Mouse (Mus musculus): ENCODE results near the gene Lrrc3b.

The Lrrc3b gene

DNA sequence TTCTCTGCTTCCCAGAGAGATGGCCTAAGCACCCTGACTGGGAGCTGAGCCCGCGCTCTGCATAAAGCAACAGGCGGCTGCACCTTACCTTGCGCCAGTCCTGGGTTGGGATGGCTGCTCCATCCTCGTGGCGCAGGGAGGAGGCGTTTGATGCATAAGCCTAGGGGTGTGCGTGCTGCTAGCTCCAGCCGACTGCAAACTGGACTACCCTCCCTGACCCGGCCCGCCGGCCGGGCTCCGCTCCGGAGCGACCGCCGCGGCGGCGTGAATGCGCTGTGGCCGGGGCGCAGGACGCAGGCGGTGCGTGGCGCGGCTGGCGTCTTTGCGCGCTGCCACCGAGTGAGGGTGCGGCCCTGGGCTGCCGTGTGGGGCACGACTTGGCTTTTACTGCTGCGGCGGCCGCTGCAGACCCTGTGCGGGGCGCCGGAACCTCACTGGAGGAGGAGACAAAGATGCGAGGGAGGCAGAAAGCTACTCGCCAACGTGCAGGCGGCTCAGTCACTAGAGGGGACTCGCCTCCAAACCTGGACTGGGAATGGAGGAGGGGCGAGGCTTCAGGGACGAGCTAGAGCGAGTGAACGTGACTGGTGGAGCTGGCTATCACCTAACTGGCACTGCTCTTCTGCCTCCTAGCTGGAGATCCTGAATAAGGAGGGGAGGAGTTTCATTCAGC is at the start of gene Lrrc3b:
Lrrc3b (minus strand) TSS at position 503 of the 673 bp plus-strand sequence.
- no peak for DNase-seq (ENCODE audit: low read depth, low spot score)
- Histone ChIP-seq H3K27me3 (ENCODE audit: control insufficient read depth, insufficient read depth, low read length, poor library complexity, severe bottlenecking) (no peaks in the 10 kb centered on the region), H3K36me3 (ENCODE audit: control insufficient read depth, insufficient read depth, low read length, poor library complexity, severe bottlenecking) (no peaks in the 10 kb centered on the region)

DNA sequence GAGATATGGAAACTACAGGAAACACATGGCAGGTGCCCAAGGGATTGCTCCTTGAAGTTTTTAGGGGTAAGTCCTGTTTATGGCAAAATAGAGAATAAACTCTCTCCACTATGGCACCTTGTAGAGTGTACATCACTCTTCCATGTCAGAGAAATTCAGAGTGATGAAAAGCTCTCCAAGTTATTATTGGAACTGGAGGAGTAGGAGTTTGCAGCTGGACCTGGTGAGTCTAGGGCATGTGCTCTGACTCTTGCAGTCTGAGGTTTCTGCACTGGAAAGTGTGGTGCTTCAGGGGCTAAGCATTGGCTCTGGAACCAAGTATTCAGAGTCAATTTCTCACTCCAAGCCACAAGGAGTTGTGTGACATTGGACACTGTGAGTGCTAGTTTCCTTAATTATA is 38.9 kb upstream of the Lrrc3b start:
- DNase-seq (ENCODE audit: low read depth, low spot score): no peak
- H3K27me3 ChIP-seq (ENCODE audit: control insufficient read depth, insufficient read depth, low read length, poor library complexity, severe bottlenecking): no peaks in the 10 kb centered on the region
- H3K36me3 ChIP-seq (ENCODE audit: control insufficient read depth, insufficient read depth, low read length, poor library complexity, severe bottlenecking): no peaks in the 10 kb centered on the region

DNA sequence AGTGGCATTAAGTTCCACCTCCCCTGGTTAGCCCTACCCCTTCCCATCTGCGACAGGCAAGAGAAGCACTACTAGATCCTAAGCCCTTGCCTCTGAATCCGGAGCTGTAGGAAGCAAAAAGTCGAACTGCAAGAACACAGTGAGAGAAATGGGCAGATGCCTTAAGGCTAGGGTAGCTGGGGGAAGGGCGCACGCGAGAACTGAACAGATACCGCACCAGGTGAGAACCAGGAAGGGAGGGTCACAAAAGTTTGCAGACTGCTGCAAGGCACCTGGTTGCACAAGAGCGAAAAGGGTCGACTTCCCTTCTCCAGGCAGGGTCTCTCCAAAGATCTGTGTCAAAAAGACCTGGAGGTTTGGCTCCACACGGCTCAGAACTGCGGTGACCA is 697 bp downstream of the Lrrc3b start:
- DNase-seq (ENCODE audit: low read depth, low spot score): no peak
- Histone ChIP-seq H3K36me3 (ENCODE audit: control insufficient read depth, insufficient read depth, low read length, poor library complexity, severe bottlenecking) (no peaks in the 10 kb centered on the region), H3K27me3 (ENCODE audit: control insufficient read depth, insufficient read depth, low read length, poor library complexity, severe bottlenecking) (no peaks in the 10 kb centered on the region)

DNA sequence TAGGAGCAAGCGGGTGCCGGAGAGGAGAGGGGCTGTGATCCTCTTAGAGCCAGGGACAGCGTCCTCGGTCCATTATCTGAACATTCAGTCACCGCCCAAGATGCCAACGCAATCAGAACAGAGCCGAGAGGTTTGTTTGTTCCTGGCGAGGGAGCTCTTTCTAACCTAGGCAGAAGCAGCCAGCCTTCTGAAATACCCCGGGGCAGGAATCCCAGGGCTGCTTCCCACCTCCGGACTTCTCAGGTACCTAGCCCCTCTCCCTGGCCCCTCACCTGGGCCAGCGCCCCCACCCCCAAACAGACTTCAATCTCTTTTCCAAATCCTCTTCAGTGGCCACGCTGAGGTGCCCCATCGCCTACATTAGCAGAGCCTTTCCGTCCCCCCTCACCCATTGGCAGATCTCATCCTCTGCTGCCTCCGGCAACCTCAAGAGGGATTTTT is 1.3 kb downstream of the Lrrc3b start:
- DNase-seq (ENCODE audit: low read depth, low spot score): no peak
- Histone ChIP-seq H3K27me3 (ENCODE audit: control insufficient read depth, insufficient read depth, low read length, poor library complexity, severe bottlenecking) (no peaks in the 10 kb centered on the region), H3K36me3 (ENCODE audit: control insufficient read depth, insufficient read depth, low read length, poor library complexity, severe bottlenecking) (no peaks in the 10 kb centered on the region)

DNA sequence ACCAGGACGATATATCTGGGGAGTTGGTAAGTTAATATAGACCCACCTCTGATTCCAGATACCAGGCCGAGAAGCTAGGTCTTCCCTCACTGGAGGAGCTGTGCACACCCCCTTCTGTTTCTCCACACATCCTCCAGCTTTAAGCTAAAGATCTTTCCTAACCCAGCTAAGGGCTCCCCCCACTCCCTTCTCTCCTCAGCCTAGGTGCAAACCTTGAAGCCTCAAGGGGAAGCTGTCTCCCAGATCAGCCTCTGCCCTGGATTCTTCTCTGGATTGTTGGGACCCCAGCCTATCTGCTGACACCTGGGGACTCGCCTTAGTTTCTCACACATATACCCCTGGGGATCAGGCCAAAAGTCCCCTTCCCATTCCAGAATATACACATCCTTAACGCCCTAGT is 1.7 kb downstream of the Lrrc3b start:
- H3K36me3 ChIP-seq (ENCODE audit: control insufficient read depth, insufficient read depth, low read length, poor library complexity, severe bottlenecking): no peaks in the 10 kb centered on the region
- no peaks in the 10 kb centered on the region for H3K27me3 ChIP-seq (ENCODE audit: control insufficient read depth, insufficient read depth, low read length, poor library complexity, severe bottlenecking)
- no peak for DNase-seq (ENCODE audit: low read depth, low spot score)

DNA sequence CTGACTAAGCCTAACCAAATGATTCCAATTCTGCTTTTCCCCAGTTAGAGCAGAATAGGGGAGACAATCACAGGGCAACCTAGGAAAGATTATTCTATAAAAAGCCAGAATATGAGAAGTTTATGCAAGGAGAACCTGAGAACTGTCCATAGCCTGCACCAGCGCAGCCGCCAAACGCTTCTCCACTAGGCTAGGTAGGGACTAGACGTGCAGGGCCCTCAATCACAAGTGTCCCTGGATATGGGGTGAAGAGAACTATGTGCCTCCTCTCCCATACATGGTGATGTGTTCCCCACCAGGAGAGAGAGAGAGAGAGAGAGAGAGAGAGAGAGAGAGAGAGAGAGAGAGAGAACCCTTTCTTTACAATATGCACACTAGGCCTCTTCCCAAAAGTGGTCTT is 2.2 kb downstream of the Lrrc3b start:
- Histone ChIP-seq H3K36me3 (ENCODE audit: control insufficient read depth, insufficient read depth, low read length, poor library complexity, severe bottlenecking) (no peaks in the 10 kb centered on the region), H3K27me3 (ENCODE audit: control insufficient read depth, insufficient read depth, low read length, poor library complexity, severe bottlenecking) (no peaks in the 10 kb centered on the region)
- no peak for DNase-seq (ENCODE audit: low read depth, low spot score)

DNA sequence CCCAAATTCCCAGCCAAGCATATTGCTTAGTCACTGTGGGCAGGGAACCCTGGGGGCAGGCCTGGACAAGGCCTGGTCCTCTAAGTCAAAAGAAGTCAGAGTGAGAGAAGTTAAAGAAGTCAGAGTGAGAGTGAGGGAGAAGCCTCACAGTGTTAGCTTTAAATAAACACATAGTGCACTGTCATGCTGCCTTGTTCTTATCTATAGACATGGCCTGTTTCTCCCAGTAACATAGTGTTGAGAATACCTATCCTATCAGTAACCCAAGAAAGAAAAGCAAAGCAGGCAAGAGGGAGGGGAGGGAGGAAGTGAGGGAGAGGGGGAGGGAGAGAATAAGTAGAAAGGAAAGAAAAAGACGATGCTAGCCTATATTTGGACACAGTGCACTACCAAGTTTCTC is 6.4 kb downstream of the Lrrc3b start:
- no peaks in the 10 kb centered on the region for H3K36me3 ChIP-seq (ENCODE audit: control insufficient read depth, insufficient read depth, low read length, poor library complexity, severe bottlenecking)
- no peaks in the 10 kb centered on the region for H3K27me3 ChIP-seq (ENCODE audit: control insufficient read depth, insufficient read depth, low read length, poor library complexity, severe bottlenecking)
- DNase-seq (ENCODE audit: low read depth, low spot score): no peak

DNA sequence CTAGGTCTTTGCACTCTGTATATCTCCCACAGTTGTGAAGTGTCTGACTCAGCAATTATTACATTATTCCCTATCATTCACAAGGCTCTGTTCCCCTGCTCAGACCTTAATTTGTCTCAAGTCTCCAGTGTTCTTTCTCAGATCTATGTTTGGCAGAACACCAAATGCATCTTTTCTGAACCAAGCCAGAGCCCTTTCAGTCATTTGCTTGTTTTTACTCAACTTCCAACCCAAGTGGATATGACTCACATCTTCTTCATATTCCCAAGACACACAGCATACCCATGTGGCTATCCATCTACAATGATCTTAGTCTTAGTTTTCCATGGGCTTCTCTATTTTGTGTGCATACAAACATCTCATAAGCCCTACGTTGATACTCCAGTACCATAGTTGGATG is 17.2 kb downstream of the Lrrc3b start:
- Histone ChIP-seq H3K36me3 (ENCODE audit: control insufficient read depth, insufficient read depth, low read length, poor library complexity, severe bottlenecking) (no peaks in the 10 kb centered on the region), H3K27me3 (ENCODE audit: control insufficient read depth, insufficient read depth, low read length, poor library complexity, severe bottlenecking) (no peaks in the 10 kb centered on the region)
- no peak for DNase-seq (ENCODE audit: low read depth, low spot score)

DNA sequence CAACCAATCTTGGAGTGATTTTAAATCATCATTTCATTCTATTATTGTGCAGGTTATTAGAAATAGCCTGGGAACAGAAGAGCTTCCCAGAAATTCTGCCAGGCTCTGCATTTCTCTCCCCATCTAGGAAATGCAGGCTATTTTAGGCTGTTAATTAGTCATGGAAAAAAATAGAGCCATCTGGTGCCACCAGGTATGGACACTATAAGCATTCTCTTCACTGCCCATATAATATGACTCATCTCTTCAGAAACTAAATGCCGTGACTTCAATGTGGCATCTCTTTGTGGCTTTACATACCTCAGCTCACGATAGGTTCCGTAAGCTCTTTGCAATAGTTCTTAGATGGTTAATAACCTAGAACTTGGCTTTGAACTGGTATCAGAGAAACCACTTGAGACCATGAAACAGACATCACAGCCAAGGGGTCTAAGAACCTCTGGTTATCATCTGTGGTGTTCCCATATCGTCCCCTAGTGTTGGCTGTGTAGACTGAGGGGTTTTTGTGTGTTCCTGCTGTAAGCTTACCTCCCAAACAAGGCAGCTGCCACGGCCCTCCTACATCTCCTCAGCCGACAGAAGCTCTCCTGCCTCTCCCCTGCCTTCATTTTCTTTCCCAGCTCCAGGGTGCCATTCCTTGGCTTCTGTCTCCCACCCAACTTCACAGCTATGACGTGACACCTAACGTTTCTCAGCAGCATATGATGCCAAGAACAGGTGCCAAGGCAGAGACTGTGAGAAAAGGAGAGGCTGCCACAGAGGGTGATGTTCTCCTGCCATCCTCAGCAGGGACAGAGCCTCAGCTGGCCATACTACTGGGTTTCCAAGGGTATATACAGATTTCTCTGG is 27.9 kb downstream of the Lrrc3b start:
- no peaks in the 10 kb centered on the region for H3K36me3 ChIP-seq (ENCODE audit: control insufficient read depth, insufficient read depth, low read length, poor library complexity, severe bottlenecking)
- no peaks in the 10 kb centered on the region; the same call in 1 of the 2 replicates for H3K27me3 ChIP-seq (ENCODE audit: control insufficient read depth, insufficient read depth, low read length, poor library complexity, severe bottlenecking)
- no peak for DNase-seq (ENCODE audit: low read depth, low spot score)

DNA sequence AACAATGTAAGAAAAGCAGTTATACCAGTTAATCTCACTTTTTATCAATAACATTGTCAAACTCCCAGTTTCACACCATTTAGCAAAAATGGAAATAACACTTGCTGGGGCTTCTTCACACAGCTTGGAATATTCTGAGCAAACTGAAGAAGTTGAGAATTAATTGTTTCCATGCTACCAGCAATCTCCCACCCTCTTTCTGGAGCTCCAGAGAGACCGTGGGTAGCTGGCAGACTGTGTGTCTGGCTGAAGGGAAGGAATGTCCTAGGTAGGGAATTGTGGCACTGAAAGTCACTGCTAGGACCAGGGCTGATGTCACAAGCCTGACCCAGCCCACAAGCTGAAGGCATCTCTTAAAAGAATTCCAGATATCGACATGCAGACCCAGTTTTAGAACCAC is 53.3 kb downstream of the Lrrc3b start:
- no peaks in the 10 kb centered on the region for H3K36me3 ChIP-seq (ENCODE audit: control insufficient read depth, insufficient read depth, low read length, poor library complexity, severe bottlenecking)
- H3K27me3 ChIP-seq (ENCODE audit: control insufficient read depth, insufficient read depth, low read length, poor library complexity, severe bottlenecking): no peaks in the 10 kb centered on the region; the same call in 1 of the 2 replicates
- DNase-seq (ENCODE audit: low read depth, low spot score): no peak

DNA sequence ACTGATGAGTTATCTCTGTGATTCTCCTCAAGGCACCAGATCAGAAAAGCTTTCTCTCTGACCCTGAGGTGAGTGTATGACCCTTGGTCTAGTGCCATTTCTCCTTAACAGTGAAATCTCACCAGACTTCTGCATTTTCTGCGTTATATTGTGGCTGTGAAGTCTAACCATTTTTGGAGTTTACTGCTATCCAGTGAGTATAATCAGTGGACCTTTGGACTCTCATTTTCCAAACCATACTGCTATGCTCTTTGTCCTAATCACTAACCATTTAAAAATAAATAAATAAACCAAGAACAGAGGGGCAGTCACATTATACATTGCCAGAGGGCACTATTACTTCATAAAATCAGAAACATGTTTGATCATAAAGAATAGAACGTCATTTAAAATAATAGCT is 53.8 kb downstream of the Lrrc3b start:
- DNase-seq (ENCODE audit: low read depth, low spot score): no peak
- no peaks in the 10 kb centered on the region; the same call in 1 of the 2 replicates for H3K27me3 ChIP-seq (ENCODE audit: control insufficient read depth, insufficient read depth, low read length, poor library complexity, severe bottlenecking)

DNA sequence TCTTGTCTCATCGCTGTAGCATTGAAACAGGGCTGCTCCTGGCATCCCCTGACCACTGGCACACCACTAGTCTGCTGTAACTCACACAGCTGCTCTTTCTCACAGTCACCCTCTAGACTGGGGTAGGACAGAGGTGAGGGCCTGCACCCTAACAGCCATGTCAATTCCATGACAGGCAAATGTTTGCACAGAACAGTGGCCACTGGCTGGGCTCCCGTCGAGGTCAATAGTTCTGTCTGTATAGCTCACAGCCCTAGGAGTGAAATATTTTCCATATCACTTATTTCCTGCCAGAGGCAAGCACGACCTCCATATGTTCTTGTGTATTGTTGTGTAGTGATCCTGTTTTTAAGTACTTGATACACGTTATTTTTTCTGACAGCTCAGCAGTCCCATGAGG is 54.3 kb downstream of the Lrrc3b start:
- H3K27me3 ChIP-seq (ENCODE audit: control insufficient read depth, insufficient read depth, low read length, poor library complexity, severe bottlenecking): no peaks in the 10 kb centered on the region; the same call in 1 of the 2 replicates
- DNase-seq (ENCODE audit: low read depth, low spot score): no peak

More for the DNA sequence above, 53.8 kb downstream of the Lrrc3b start:
- H3K36me3 ChIP-seq (ENCODE audit: control insufficient read depth, insufficient read depth, low read length, poor library complexity, severe bottlenecking): no peaks in the 10 kb centered on the region

DNA sequence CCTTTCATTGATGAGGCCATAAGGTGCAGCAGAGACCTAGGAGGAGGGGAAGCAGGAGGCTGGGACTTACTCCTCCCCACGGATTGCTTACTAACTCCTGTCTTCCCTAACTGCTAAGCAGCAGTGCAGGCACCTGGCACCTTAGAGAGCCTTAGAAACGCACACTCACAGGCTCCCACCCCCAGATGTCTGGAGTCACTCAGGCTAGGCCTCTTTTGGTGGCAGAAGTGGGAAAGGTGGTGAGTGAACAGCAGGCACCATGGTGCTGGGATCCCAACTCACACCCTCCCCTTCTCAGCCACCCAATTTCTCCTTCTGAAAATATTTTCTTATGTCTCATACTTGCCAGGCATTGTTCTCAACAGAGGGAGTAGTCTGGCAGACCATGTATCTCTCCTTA is 55.7 kb downstream of the Lrrc3b start:
- no peak for DNase-seq (ENCODE audit: low read depth, low spot score)
- no peaks in the 10 kb centered on the region; the same call in 1 of the 2 replicates for H3K27me3 ChIP-seq (ENCODE audit: control insufficient read depth, insufficient read depth, low read length, poor library complexity, severe bottlenecking)
- no peaks in the 10 kb centered on the region for H3K36me3 ChIP-seq (ENCODE audit: control insufficient read depth, insufficient read depth, low read length, poor library complexity, severe bottlenecking)

More for the DNA sequence above, 54.3 kb downstream of the Lrrc3b start:
- no peaks in the 10 kb centered on the region for H3K36me3 ChIP-seq (ENCODE audit: control insufficient read depth, insufficient read depth, low read length, poor library complexity, severe bottlenecking)

DNA sequence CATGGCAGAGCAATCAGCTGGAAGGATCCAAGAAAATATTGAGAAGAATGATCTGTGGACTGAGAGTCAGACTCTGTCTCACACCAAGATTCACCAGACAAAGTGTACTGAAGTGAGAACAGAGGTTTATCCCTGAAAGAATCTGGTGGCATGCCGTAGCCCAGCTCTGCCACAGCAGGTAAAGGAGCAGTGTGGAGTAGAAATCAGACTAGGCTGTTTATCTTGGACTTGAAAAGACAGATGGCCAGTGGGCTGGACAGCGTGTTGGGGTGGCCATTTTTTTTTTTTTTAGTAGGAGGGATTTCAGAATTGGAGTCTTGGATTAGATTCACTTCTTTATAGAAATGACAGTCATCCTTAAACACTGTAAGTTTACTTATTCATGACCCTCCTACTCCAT is 61.4 kb downstream of the Lrrc3b start:
- no peaks in the 10 kb centered on the region for H3K27me3 ChIP-seq (ENCODE audit: control insufficient read depth, insufficient read depth, low read length, poor library complexity, severe bottlenecking)
- H3K36me3 ChIP-seq (ENCODE audit: control insufficient read depth, insufficient read depth, low read length, poor library complexity, severe bottlenecking): no peaks in the 10 kb centered on the region
- no peak for DNase-seq (ENCODE audit: low read depth, low spot score)

DNA sequence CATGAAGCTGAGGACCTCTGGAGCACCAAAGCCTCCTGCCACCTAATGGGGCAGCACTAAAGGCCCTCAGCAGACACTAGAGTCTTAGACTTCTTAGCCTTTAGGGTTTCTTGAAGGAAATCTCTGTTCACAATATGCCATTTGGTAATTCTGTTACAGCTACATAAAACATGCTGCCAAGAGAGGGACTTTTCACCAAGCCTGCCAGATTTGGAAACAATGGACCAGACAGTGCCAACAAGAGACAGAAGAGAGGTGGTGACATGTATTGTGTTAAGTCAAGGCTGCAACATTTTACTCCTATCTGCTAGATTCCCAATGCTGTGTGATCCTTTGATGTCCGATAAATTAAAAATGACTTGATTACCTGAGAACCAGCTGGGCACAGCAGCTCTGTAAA is 62.0 kb downstream of the Lrrc3b start:
- DNase-seq (ENCODE audit: low read depth, low spot score): no peak
- no peaks in the 10 kb centered on the region for H3K27me3 ChIP-seq (ENCODE audit: control insufficient read depth, insufficient read depth, low read length, poor library complexity, severe bottlenecking)
- no peaks in the 10 kb centered on the region for H3K36me3 ChIP-seq (ENCODE audit: control insufficient read depth, insufficient read depth, low read length, poor library complexity, severe bottlenecking)
